Mouse (Mus musculus) liver, adult 2 months (tissue): Measurements from ENCODE around the gene Soga1.

Experiments
- CTCF ChIP-seq: fragments of 200-500 bp; IDR thresholded peaks from 2 replicates; pipeline ENCODE4 v1.5.1; 2011; ENCODE audit warnings: low read depth, low read length, control low read depth
- POLR2A ChIP-seq: fragments of 200-500 bp; IDR thresholded peaks from 2 replicates; pipeline ENCODE4 v1.6.1; 2011; ENCODE audit warnings: low read length, control low read depth; ENCODE audit not compliant: insufficient read depth; ENCODE audit errors: extremely low read depth

DNA sequence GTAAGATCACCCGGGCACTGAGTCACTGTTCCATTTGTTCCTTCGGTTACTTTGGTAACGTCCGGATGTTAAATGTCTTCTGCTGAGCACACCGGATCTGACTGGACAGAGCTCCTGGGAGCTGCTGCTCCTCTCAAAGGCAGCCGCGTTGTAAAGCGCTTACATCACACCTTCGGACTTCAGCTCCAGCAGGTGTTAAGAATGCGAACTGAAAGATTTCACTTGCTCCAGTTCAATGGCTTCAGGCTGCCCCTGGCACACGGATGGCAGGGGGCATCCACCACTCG lies 21.2 kb upstream of the Soga1 start:
- TF ChIP-seq POLR2A (no peak), CTCF (no peak)
